Mouse (Mus musculus): ENCODE results near the gene Gpx2.

DNA sequence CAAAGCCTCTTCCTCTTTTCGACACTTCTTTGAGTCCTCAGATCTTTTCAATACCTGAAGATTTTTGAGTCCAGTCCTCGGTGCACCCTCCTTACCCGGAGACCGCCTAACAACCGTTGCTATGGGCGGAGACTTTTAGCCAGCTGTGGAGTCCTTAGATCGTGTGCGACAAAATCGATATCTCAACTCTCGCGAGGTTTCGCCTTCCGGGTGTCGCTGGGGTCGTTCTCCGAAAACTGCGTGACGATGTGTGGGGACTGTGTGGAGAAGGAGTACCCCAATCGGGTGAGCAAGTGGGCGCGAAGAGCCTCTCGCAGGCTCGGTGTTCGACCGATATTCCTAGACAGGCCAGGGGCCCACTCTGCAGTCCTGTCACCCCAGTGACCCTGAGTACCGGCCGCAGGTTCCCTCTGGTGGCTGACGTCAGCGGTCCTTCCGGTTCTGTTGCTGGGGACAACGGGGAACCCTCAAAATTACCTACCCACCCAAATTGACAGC lies 30.0 kb downstream of the Gpx2 start, which contains the start of the genes Churc1 and Fntb:
- TF ChIP-seq CTCF (conservative IDR thresholded peaks at IDR 0.05; ENCODE audit: insufficient read depth, insufficient read length, low read depth, low read length) (no peak), POLR2A (IDR thresholded peaks at IDR 0.05; ENCODE audit: low read depth, low read length) (peak; percentile 55)

All from kidney, adult 2 months (tissue).